Mouse (Mus musculus): ENCODE measurements around the gene Fam221b.

Gene Fam221b

GRCm38 (mm10) chr4:43657146-43657545, 11.8 kb downstream of the Fam221b start:
- in situ Hi-C loops (cut with MboI, MseI), result loop anchor here (5.0 kb wide), 1 partner anchor 80 kb away; the partner anchor contains the start of genes Gba2 and Rgp1

- in situ Hi-C loops (cut with MboI, MseI), result loop anchor here (5.0 kb wide), 1 partner anchor 79 kb away; the partner anchor contains the start of genes Gba2 and Rgp1
These were observed 12.4 kb downstream of the Fam221b start, which contains the start of gene Hint2 for GRCm38 (mm10) chr4:43656339-43657109. Gene Hint2 (minus strand): TSS chr4:43656466.

- in situ Hi-C loops (cut with MboI, MseI), result loop anchor here (5.0 kb wide), 1 partner anchor 78 kb away; the partner anchor contains the start of genes Gba2 and Rgp1
These were observed 13.1 kb downstream of the Fam221b start for GRCm38 (mm10) chr4:43655656-43656338.

GRCm38 (mm10) chr4:43653161-43654015, 15.6 kb downstream of the Fam221b start, which contains the start of gene Spag8:
Gene Spag8 (minus strand): TSS chr4:43653594.
- in situ Hi-C loops (cut with MboI, MseI), result no loop called here

GRCm38 (mm10) chr4:43652726-43653125, 16.2 kb downstream of the Fam221b start:
- in situ Hi-C loops (cut with MboI, MseI), result no loop called here

GRCm38 (mm10) chr4:43649783-43650182, 19.2 kb downstream of the Fam221b start:
- in situ Hi-C loops (cut with MboI, MseI), result no loop called here

GRCm38 (mm10) chr4:43640491-43640890, 28.5 kb downstream of the Fam221b start:
- in situ Hi-C loops (cut with MboI, MseI), result no loop called here

- in situ Hi-C loops (cut with MboI, MseI), result no loop called here
These were observed 28.9 kb downstream of the Fam221b start for GRCm38 (mm10) chr4:43640076-43640475.

- in situ Hi-C loops (cut with MboI, MseI), result loop anchor here (10.0 kb wide), 1 partner anchor 188 kb away; the partner anchor contains the start of gene Olfr156
These were observed 32.2 kb downstream of the Fam221b start for GRCm38 (mm10) chr4:43636751-43637150.

GRCm38 (mm10) chr4:43634621-43635374, 34.1 kb downstream of the Fam221b start:
- in situ Hi-C loops (cut with MboI, MseI), result loop anchor here (5.0 to 10.0 kb wide), 2 partner anchors 73 to 190 kb away; partner anchors contain the start of gene Olfr156

- in situ Hi-C loops (cut with MboI, MseI), result loop anchor here (5.0 to 10.0 kb wide), 2 partner anchors 74 to 191 kb away; partner anchors contain the start of gene Olfr156
These were observed 35.2 kb downstream of the Fam221b start for GRCm38 (mm10) chr4:43633736-43634135.

GRCm38 (mm10) chr4:43633296-43633695, 35.6 kb downstream of the Fam221b start:
- in situ Hi-C loops (cut with MboI, MseI), result loop anchor here (5.0 to 10.0 kb wide), 2 partner anchors 74 to 192 kb away; partner anchors contain the start of gene Olfr156

GRCm38 (mm10) chr4:43631956-43632920, 36.7 kb downstream of the Fam221b start:
- in situ Hi-C loops (cut with MboI, MseI), result loop anchor here (5.0 to 10.0 kb wide), 2 partner anchors 75 to 193 kb away; partner anchors contain the start of gene Olfr156

GRCm38 (mm10) chr4:43631046-43631955, 37.6 kb downstream of the Fam221b start, which contains the start of gene Npr2:
Gene Npr2 (plus strand): TSS chr4:43631935.
- in situ Hi-C loops (cut with MboI, MseI), result loop anchor here (5.0 to 10.0 kb wide), 2 partner anchors 76 to 194 kb away; partner anchors contain the start of gene Olfr156

GRCm38 (mm10) chr4:43630671-43631045, 38.3 kb downstream of the Fam221b start:
- in situ Hi-C loops (cut with MboI, MseI), result loop anchor here (5.0 to 10.0 kb wide), 2 partner anchors 77 to 194 kb away; partner anchors contain the start of gene Olfr156

GRCm38 (mm10) chr4:43630030-43630581, 38.8 kb downstream of the Fam221b start:
- in situ Hi-C loops (cut with MboI, MseI), result loop anchor here (5.0 to 10.0 kb wide), 2 partner anchors 77 to 195 kb away; partner anchors contain the start of gene Olfr156

GRCm38 (mm10) chr4:43629106-43629817, 39.7 kb downstream of the Fam221b start:
- in situ Hi-C loops (cut with MboI, MseI), result no loop called here
